Mouse (Mus musculus): ENCODE measurements around the gene Hecw2. TPM values are rescaled to one million over a fixed set of nuclear protein-coding genes. Genes with fewer than 3 reads are reported as not detected.

Hecw2 gene
- polyA plus RNA-seq, 1 experiment from 2014 or later = 2.5 TPM

- H3K27me3 ChIP-seq = no peaks in the 10 kb centered on the region
- no peaks in the 10 kb centered on the region for H3K9me3 ChIP-seq (replicated peaks)
- H3K36me3 ChIP-seq (ENCODE audit: poor library complexity, severe bottlenecking) = no peaks in the 10 kb centered on the region
- 68% methylated on average over 2 of the region's 2 CpGs for WGBS
- no peak overlapping the region for H3K27ac ChIP-seq
- no peaks in the 10 kb centered on the region for H3K4me1 ChIP-seq
- no peak overlapping the region for H3K9ac ChIP-seq
- no peak overlapping the region for H3K4me2 ChIP-seq
- no peak for ATAC-seq
- no peak overlapping the region for H3K4me3 ChIP-seq
Observed at GRCm38 (mm10) chr1:53839392-53839791, 355.6 kb downstream of the Hecw2 start.

- Histone ChIP-seq H3K4me3 (no peak overlapping the region), H3K27me3 (no peaks in the 10 kb centered on the region), H3K9me3 (replicated peaks) (no peaks in the 10 kb centered on the region), H3K9ac (no peak overlapping the region), H3K4me2 (no peak overlapping the region), H3K36me3 (ENCODE audit: poor library complexity, severe bottlenecking) (no peaks in the 10 kb centered on the region), H3K27ac (no peak overlapping the region), H3K4me1 (no peaks in the 10 kb centered on the region)
- 92% methylated on average over 8 of the region's 8 CpGs for WGBS
- no peak for ATAC-seq
Observed at GRCm38 (mm10) chr1:53838182-53838859, 356.6 kb downstream of the Hecw2 start.

GRCm38 (mm10) chr1:53830286-53830685, 364.7 kb downstream of the Hecw2 start:
- no peaks in the 10 kb centered on the region for H3K4me1 ChIP-seq
- WGBS = 88% methylated on average over 5 of the region's 5 CpGs

GRCm38 (mm10) chr1:53829089-53829488, 365.9 kb downstream of the Hecw2 start:
- H3K27me3 ChIP-seq = peaks cover 3% of the 10 kb centered on the region; the same call in 1 of the 2 replicates
- H3K4me1 ChIP-seq = peaks cover 3% of the 10 kb centered on the region
- H3K9ac ChIP-seq = no peak overlapping the region
- H3K4me3 ChIP-seq = no peak overlapping the region
- no peaks in the 10 kb centered on the region for H3K36me3 ChIP-seq (ENCODE audit: poor library complexity, severe bottlenecking)
- no peak overlapping the region for H3K27ac ChIP-seq
- H3K4me2 ChIP-seq = no peak overlapping the region
- WGBS = 68% methylated on average over 9 of the region's 9 CpGs
- ATAC-seq = no peak
- no peaks in the 10 kb centered on the region for H3K9me3 ChIP-seq (replicated peaks)

More at GRCm38 (mm10) chr1:53830286-53830685, 364.7 kb downstream of the Hecw2 start:
- Histone ChIP-seq H3K9ac (no peak overlapping the region), H3K4me3 (no peak overlapping the region), H3K36me3 (ENCODE audit: poor library complexity, severe bottlenecking) (no peaks in the 10 kb centered on the region), H3K4me2 (no peak overlapping the region), H3K27ac (no peak overlapping the region), H3K27me3 (peaks cover 3% of the 10 kb centered on the region; the same call in 1 of the 2 replicates), H3K9me3 (replicated peaks) (no peaks in the 10 kb centered on the region)
- no peak for ATAC-seq

GRCm38 (mm10) chr1:53824446-53825337, 370.3 kb downstream of the Hecw2 start:
- Histone ChIP-seq H3K4me2 (no peak overlapping the region), H3K27ac (no peak overlapping the region), H3K4me1 (peaks cover 18% of the 10 kb centered on the region), H3K27me3 (peaks cover 3% of the 10 kb centered on the region; the same call in 1 of the 2 replicates), H3K4me3 (no peak overlapping the region), H3K9me3 (replicated peaks) (no peaks in the 10 kb centered on the region), H3K9ac (no peak overlapping the region), H3K36me3 (ENCODE audit: poor library complexity, severe bottlenecking) (no peaks in the 10 kb centered on the region)
- WGBS = 77% methylated on average over 9 of the region's 9 CpGs
- ATAC-seq = peak; percentile 7; the same call in 1 of the 2 replicates

GRCm38 (mm10) chr1:53823687-53824445, 371.1 kb downstream of the Hecw2 start:
- H3K27me3 ChIP-seq = peaks cover 3% of the 10 kb centered on the region; the same call in 1 of the 2 replicates
- H3K4me3 ChIP-seq = peak overlapping the region; percentile 9; the same call in 1 of the 2 replicates
- ATAC-seq = peak; percentile 90
- H3K9ac ChIP-seq = peak overlapping the region; percentile 28; the same call in 1 of the 2 replicates
- H3K4me1 ChIP-seq = peaks cover 21% of the 10 kb centered on the region
- H3K4me2 ChIP-seq = peak overlapping the region; percentile 45
- H3K9me3 ChIP-seq (replicated peaks) = no peaks in the 10 kb centered on the region
- no peak overlapping the region for H3K27ac ChIP-seq
- no peaks in the 10 kb centered on the region for H3K36me3 ChIP-seq (ENCODE audit: poor library complexity, severe bottlenecking)
- WGBS = 2% methylated on average over 10 of the region's 10 CpGs

GRCm38 (mm10) chr1:53821983-53822382, 373.0 kb downstream of the Hecw2 start:
- H3K27ac ChIP-seq = no peak overlapping the region
- H3K4me2 ChIP-seq = no peak overlapping the region
- H3K9ac ChIP-seq = no peak overlapping the region
- no peak overlapping the region for H3K4me3 ChIP-seq
- ATAC-seq = no peak
- H3K9me3 ChIP-seq (replicated peaks) = no peaks in the 10 kb centered on the region
- no peaks in the 10 kb centered on the region for H3K36me3 ChIP-seq (ENCODE audit: poor library complexity, severe bottlenecking)
- H3K4me1 ChIP-seq = peaks cover 21% of the 10 kb centered on the region
- peaks cover 3% of the 10 kb centered on the region; the same call in 1 of the 2 replicates for H3K27me3 ChIP-seq

GRCm38 (mm10) chr1:53820041-53820632, 374.8 kb downstream of the Hecw2 start:
- no peak overlapping the region for H3K9ac ChIP-seq
- no peaks in the 10 kb centered on the region for H3K9me3 ChIP-seq (replicated peaks)
- H3K4me3 ChIP-seq = no peak overlapping the region
- H3K4me2 ChIP-seq = no peak overlapping the region
- WGBS = 54% methylated on average over 5 of the region's 5 CpGs
- peaks cover 21% of the 10 kb centered on the region for H3K4me1 ChIP-seq
- ATAC-seq = no peak; the same call in 1 of the 2 replicates
- H3K27me3 ChIP-seq = no peaks in the 10 kb centered on the region; the same call in 1 of the 2 replicates
- H3K27ac ChIP-seq = no peak overlapping the region
- H3K36me3 ChIP-seq (ENCODE audit: poor library complexity, severe bottlenecking) = no peaks in the 10 kb centered on the region

- Histone ChIP-seq H3K27me3 (no peaks in the 10 kb centered on the region), H3K36me3 (ENCODE audit: poor library complexity, severe bottlenecking) (no peaks in the 10 kb centered on the region), H3K4me1 (peaks cover 10% of the 10 kb centered on the region), H3K27ac (no peak overlapping the region), H3K9me3 (replicated peaks) (no peaks in the 10 kb centered on the region), H3K4me2 (no peak overlapping the region), H3K4me3 (no peak overlapping the region), H3K9ac (no peak overlapping the region)
- 46% methylated on average over 3 of the region's 3 CpGs for WGBS
- ATAC-seq = no peak
Observed at GRCm38 (mm10) chr1:53818072-53818862, 376.7 kb downstream of the Hecw2 start.

GRCm38 (mm10) chr1:53816353-53816752, 378.6 kb downstream of the Hecw2 start:
- WGBS = 75% methylated on average over 2 of the region's 2 CpGs

More at GRCm38 (mm10) chr1:53816353-53816752, 378.6 kb downstream of the Hecw2 start:
- H3K9ac ChIP-seq = no peak overlapping the region
- H3K4me2 ChIP-seq = no peak overlapping the region
- H3K4me3 ChIP-seq = no peak overlapping the region
- H3K27ac ChIP-seq = no peak overlapping the region
- H3K27me3 ChIP-seq = no peaks in the 10 kb centered on the region
- peaks cover 9% of the 10 kb centered on the region; the same call in 1 of the 2 replicates for H3K4me1 ChIP-seq
- no peaks in the 10 kb centered on the region; the same call in 1 of the 2 replicates for H3K36me3 ChIP-seq (ENCODE audit: poor library complexity, severe bottlenecking)
- H3K9me3 ChIP-seq (replicated peaks) = no peaks in the 10 kb centered on the region
- ATAC-seq = no peak
